Mouse (Mus musculus) layer of hippocampus, postnatal 36 days (tissue): ENCODE measurements at regions not wholly inside any gene's neighbourhood (a gene's known extent, or its start where the extent isn't known, plus 50 kb on each side); places are given as distances from the start of the nearest gene placed in this dataset.
A peak's percentile ranks its signal among the peaks of the same experiment; 100 is the strongest.
"Not testable (repeated sequence)": the region's sequence is repeated elsewhere in the genome, so short reads cannot be mapped to it uniquely, and the experiment has no call there.

ENCODE experiments used
- DNase-seq, 2 experiments: peaks; one replicate each; pipeline ENCODE4 v3.0.0; 2022

DNA sequence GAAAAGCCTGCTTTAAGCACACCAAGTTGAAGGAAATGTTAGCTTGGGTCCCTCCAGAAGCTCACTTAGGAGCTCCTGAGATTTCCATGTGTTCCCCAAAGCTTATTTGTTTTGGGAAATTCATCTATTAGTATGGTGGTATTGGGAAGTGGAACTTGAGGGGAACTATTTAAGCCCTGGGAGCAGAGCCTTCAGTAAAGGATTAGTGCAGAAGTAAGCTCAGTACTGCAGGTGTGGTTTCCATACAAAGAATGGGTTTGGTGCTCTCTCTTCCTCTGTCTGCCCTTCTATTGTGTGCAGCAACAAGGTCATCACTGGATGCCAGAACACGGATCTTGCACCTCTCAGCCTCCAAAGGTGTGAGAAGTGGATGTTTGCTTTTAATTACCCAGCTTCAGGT, 57.2 kb downstream of the Foxa2 start:
- no peak for DNase-seq

DNA sequence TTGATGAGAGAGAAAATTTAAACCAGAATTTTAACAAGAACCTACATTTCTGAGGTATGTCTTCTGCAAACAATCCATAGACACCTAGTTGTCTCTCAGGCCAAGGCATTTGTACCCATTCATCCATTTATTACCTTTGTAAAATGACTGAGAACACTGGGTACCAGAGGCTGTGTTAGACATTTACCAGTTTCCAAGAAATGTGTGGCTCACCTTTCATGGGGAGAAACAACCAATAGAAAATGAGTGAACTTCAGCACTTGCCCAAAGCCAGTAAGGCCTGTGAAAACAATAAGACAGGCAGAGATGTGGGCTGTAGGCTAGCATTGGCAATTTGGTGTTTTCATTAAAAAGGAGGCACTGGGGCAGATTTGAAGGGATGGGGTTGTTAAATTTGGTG, 58.2 kb downstream of the Foxa2 start:
- no peak for DNase-seq

DNA sequence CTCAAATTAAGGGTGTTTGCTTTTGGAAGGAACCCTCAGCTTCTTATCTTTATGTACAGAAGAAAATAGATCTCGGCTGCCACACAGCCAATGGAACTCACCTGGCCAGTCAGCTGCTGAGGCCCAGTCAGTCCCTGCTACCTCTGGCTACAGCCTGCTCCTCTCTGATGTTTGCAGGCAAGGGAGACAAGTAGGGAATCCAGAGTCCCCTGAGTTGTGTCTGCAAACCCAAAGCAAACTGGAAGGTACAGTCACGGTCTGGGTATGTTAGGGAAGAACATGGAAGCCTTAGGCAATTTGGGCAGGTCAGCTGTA, 61.6 kb downstream of the Foxa2 start:
- DNase-seq: no peak

DNA sequence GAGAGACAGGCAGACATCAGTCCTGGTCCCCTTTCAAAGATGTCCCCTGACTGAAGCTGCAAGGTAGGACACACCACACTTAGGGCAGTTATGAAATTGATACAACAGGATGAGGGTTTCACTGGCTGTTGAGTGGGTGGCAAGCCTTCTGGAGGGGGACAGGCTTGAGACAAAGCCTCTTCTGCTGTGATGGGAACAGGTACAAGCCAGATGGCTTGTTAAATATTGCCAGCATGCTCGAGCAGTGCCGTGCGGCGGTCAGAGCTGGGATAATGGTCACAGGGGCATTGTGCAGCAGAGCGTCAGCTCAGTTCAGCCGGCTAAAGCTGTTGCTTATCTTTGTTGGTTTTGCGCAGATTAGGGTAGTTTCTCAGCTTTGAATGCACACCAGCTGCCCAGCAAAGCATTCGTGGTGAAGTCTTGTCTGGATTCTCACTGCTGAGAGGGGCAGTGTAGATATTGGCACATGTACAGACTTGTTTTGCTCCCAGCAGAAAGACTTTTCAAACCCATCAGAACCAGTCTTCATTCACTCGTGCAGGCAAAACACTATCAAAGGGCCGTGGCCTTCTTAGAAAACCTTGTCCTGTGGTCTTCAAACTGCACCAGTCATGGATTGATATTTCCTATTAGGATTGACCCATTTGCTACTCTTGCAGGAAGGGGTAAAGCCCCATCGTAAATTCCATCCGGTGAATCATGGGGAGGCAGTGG, 62.1 kb downstream of the Foxa2 start:
- peak; percentile 9 to 11 for DNase-seq

DNA sequence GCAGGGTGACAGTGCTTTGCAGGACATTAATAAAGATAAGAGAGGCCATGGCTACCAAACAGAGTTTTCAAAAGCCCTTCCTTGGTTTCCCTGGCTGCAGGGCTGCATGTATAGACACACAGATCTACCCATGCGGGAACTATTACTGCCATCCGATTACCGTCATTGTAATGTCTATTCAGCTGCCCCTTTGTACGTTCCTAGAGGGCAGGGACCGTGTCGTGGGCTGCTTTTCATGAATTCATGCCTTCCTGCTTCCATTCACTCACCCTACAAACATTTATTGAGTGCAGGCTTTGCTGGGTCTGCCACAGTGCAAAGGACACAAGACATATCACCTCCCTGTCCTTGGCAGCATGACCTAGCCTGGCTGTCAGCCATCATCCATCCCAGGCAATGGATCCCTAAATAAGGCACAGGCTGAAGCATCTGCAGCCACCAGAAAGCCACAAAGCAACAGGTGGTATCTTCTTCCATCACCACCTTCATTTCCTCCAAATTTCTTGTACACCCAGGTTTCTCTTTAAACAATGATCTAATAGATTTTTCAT, 65.8 kb downstream of the Foxa2 start:
- no peak for DNase-seq

DNA sequence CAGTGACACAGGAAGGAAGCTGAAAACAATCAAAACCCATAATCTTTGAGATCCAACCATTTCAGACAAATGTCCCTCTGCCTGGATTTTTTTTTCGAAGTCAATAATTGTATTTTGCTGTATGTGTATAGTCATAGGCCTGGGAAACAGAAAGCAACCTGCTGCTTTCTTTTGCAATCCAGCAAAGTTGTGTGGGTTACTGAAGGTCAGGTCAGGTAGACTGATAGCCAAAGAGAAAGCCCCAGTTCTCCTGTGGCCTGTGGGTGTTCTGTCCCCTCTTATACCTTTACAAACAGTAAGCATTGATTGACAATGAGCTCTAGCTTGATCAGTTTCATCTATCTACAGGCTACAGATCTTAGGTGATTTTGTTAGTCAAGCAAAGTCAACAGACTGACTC, 66.4 kb downstream of the Foxa2 start:
- DNase-seq: no peak

DNA sequence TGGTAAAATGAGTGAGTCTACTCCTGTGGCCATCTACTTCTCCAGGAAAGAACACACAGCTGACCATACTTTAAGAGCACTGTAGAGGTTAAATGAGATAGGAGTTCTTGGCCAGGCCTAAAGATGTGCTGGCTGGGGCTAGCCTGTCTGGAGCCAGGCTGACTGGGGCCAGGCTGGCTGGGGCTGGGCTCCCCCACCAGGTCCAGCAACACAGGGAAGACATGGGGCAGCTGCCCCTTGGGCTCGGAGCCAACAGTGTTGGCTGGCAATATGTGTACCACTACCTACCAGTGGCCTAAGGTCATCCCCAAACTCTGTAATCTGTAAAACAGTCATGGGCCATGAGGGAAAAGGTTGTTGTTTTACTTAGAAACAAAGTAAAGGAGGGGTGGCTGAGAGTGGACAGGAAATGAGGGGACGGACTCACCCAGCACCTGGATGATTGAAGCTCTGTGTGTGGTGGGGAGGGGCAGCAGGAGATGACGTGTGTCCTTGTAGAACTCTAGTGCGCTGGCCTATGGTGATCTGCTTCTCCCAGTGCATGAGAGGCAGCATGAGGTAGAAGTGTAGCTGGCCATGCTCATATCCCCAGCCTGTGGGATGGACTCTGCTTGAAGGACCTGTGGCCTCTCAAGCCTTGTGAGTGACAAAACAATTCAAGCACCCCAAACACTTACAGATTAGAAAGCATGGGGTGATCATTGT, 67.0 kb downstream of the Foxa2 start:
- no peak for DNase-seq

DNA sequence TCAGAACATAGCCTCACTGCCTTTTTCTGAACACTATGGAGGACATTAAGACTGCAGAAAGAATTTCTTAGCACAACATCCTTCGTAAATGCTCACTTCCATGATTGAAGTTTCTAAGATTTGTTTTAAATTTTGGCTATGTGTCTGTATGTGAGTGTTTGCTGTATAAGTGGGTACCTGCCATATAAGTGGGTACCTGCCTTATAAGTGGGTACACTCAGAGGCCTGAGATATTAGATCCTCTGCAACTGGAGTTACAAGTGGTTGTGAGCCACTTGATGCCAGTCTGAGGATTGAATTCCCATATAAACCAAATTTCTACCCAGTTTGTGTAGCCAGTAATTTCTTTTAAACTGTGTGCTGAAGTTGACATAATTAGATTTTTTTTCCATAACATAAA, 67.8 kb downstream of the Foxa2 start:
- no peak for DNase-seq

DNA sequence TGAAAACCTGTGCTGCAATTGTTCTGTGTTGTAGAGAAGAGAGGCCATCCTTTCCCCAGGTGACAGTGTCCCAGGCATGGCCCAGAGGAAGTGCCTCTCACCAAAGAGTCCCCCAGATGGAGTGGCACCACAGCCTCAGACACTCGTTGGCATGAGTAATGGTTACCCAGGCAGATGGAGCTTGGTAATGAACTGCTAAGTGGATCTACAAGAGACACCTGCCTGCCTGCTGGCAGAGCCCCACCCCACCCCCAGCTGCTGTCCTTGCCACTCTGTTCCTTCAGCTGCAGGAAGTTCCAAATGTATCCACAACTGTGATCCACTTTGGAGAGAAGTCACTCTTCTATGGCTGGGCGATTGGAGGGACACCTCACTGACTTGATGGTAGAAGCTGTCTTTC, 72.0 kb downstream of the Foxa2 start:
- DNase-seq: no peak

DNA sequence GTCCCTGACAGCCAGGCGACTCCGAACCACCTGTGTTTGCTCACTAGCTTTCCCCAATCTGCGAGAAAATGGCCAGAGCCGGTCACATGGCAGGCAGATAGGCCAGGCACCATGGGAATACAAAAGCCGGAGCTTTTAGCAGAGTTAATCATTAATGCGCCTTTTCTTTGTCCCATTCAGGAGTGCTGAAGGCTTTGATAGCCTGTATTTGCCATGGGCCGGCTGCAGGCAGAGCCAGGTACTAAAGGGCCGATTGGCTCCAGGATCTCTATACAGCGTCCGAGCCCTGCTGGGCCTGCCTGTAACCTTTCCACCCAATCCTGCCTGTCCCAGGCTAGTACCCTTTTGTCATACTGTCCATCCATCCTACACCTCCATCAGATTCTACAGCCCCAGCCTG, 78.1 kb downstream of the Foxa2 start:
- DNase-seq: no peak

DNA sequence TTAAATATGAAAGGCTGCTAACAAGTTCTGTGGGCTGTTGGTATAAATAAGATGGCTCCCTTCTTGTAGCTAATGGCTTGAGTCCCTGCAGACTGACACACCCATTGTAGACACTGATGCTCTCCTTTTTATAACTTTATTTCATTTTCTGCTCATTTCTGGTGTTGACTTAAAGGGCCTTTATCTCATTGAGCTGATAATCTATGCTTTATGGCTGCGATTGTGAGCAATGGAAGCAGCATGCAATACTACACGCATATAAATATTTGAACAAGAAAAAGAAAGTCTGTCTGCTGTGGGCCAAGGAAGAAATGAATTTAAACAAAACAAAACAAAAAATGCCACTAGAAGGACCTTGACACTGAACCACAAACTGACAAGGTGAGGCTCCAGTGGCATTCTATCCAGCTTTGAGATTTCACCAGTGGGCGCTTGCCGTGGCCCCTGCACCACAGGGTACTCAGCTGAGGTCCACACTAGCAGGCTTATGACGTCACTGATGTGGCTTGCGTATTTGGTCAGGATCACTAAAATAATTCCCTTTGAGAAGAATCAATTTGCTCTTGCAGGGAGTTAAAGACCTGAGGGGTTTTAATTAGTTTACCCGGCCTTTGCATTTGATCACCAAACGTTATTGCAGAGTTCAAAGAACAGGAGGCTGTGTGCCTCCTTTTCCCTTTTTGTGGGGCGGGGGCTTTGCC, 78.8 kb downstream of the Foxa2 start:
- no peak for DNase-seq

DNA sequence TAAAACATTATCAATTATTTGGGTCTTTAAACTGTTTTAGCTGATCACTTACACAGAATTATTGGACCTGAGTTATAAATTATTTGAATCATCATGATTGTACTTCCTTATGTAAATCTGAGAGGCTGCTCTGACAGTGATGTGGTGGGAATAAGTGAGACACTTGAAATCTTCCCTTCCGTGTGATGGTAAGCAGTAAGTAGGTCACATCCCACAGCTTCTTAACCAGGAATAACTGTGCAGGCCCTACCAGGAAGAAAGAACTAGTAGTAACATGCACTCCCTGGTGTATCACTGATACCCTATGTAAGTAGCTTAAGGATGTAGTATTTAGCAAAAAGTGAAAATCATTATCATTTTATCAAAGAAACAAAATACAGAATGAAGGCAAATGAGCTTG, 83.5 kb downstream of the Foxa2 start:
- DNase-seq: not testable (repeated sequence)

DNA sequence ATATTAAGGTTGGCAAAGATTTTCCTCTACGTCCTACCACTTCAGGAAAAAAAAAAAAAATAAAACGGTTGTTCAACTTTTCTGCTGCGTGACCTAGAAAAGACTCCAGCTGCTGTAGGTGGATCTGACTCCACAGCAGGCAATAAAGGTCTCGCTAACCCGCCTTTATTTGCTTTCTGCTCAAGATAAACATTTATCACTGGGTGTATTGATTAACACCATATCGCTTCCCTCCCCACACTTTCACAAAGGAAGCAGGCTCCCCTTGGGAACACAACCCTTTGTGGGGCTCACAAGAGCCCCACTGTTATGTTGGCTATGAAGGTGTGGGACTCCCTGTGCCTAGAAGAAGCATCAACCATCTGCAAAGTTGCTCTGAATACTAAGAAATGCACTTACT, 85.1 kb downstream of the Foxa2 start:
- no peak for DNase-seq

DNA sequence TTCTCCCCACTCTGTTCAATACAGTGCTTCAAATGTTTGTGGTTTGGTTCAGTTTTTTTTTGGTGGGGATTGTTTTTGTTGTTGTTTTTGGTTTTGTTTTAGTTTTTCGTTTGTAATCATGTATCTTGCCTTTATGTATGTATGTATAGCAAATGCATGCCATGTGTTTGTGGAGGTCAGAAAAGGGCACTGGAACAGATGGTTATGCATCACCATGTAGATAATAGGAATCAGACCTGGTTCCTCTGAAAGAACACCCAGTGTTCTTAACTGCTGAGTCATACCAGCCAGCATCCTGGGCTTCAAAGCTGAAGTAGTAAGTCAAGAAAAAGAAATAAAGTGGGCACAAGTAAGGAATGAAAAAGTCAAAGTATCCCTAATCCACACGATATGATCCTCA, 92.6 kb downstream of the Foxa2 start:
- DNase-seq: no peak

DNA sequence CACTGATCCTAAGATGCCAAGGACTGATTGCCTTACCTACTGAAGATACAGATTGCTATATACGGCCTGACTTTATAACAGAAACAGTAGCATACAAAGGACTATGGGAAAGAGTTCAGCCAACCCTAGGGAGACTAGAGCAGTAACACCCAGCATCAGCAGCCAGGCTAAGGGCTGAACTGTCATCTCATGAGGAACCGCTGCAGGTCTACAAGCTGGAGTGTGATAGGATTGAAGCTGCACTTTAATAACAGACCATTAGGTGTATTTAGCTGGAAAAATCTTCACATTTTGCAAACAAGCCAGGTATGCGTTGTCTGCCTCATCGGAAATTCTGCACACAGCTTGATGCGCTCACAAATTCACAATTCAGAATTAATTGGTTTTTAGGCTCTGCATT, 95.5 kb downstream of the Foxa2 start:
- DNase-seq: no peak

DNA sequence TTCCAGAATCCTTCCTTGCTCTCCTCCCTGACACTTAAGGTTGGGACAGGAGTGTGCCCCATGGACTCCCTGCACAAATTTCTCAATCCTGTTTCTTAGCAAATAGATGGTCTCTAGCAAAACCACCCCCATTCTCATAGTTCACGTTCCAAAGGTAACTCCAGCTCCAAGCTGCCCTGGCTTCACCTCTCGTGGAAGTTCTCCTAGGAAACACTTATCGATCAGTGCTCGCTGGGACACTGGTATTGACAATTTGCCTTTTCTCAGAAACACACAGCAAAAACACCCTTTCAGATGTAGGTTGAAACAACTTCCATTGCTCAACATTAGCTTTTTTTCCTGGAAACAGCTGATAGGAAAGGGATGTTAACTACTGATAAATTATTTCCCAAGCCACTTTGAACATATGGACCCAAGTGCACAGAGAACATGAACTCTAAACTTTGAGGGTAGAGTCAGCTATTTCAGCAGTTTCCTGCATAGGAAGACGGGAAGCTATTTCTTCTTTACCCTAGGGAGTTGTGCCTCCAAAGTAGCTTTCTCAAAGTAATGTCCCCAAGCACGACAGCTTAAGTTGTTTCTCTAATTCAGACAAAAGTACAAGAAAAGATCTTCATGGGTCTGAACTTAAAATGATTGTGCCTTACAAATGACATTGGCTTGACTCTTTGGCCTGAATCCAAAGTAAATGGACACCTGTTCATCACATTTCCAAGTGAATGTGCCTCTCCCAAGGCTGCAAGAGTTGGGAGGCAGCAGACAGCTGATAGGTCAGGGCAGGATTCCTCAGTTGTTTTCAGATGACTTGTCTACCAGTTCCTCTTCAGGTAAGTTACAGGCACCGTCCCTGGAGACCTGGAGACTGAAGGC, 102.4 kb downstream of the Foxa2 start:
- no peak for DNase-seq

DNA sequence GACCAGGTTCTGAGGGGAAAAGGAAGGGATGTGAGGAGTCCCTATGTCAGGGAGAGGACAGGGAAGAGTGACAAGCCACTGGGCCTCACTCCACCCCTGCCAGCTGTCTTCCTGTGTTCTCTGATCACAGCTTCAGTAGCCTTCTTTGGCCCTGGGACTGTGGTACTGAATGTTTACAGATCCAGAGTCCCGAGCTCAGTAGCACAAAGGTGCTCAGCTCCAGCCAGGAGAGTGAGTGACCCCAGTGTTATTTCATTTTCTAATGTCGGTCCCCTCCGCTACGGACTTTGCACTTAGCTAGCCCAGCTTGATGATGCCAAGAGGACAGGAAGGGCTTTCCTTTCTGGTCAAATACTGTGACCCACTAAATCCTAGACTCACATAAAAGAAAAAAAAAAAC, 104.2 kb downstream of the Foxa2 start:
- DNase-seq: no peak

DNA sequence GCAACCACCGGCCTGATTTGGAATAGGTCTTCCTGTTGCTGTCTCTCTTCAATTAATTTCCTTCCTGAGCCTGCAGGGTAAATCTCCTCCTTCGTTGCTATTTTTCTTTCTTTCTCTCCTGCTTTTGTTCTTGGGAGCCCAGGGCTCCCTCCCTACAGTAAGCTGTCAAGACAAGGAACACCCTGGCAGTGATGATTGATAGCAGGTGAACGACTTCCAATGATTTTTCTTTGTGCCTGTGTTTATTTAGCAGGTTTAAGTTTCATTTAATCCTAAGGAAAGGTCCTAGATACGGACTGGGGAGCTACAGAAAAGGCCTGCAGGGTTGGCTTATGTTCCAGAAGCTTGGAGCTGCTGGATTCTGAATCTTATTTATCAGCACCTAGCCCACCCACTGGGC, 105.5 kb downstream of the Foxa2 start:
- DNase-seq: no peak

DNA sequence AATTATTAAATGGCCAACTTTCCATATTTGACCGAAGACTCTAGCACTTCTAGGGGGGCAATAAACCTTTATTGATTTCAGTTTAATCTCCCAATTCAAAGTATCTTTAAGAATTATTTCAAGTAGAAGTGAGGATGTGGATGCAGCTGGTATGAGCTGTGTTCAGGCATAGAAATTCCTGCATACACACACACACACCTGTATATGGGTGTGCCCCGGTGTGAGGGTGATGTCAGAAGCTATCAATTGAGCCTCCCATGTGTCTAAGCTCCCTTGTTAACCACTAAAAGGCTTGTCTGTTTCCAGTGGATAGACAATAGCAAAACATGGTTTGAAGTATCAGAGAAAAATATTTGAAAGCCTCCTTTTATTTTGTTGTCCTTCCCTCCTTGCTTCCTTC, 114.3 kb downstream of the Foxa2 start:
- no peak for DNase-seq

DNA sequence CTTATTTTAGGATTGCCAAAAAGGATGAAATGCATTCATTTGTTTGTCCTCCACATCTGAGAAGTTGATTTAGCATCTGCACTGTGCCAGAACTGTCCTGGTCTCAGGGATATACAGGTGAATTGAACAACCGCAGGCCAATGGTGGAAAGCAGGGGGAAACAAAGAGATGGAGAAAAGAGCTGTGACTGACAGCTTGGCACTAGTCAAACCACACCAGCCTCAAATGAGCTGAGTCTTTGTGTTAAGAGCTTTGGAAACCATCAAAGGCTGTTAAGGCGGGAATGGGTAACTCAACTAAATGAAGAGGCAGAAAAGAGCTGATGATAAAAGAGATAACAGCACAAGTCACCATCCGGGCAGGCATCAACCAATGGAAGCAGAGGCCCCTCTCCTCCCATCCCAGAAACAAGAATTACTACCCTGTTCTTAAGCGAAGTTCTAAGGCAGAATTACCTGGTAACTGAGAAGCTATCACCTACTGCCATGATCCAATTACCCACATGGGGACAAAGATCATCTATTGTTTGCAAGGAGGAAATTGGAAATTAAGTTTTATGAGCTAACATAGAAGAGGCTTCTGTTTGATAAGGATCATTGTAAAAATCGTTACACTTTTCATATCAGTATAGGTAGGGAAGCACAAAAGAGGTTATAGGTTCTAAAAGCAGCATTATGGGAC, 117.6 kb downstream of the Foxa2 start:
- no peak for DNase-seq

DNA sequence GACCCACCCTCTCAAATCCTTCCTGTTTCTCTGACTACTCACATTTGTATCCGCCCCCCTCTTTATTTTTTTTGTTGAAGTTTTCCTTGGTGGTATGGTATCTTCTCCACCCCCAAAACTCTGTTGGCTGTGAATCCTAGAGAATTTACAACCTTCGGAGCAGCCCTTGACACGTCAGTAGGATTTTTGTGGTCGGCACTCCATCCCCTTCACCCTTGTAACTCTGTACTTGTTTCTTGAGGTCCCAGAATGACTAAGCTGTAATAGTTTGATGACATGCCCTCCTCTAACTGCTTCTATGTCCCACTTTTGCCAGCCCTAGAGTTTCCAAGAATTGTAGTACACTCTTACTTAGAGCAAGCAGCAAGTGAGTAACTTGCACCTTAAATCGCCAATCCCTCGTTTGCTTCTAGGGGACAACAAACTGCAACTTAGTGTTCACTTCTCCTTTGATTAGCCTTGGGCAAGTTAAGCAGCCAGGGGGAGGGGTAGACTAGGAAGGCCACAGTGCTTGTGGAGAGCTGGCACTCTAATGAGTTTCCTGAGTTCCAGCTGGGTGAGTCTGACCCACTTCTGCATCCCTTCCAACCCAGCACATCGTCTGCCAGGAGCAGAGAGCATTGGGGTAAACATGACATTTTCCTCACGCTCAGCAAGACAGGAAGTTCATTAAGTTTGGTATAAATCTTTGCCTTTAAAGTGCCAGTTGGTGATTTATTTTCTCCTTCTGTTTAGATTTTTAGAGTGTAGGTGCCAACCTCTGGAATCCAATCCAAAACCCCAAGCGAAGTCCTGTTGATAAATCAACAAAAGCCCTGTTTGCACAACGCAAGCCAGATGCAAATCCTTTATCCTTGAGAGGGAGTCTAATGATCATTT, 118.7 kb downstream of the Foxa2 start:
- DNase-seq: peak; percentile 7 to 12
